Mouse (Mus musculus): ENCODE data around the gene Tcp11x2.

Tcp11x2 gene

GRCm38 (mm10) chrX:135687802-135688201 is 5.8 kb downstream of the Tcp11x2 start:
- H3K4me1 ChIP-seq (replicated peaks; ENCODE audit: low read depth, low read length), result no peaks in the 10 kb centered on the region
- no peaks in the 10 kb centered on the region for H3K27me3 ChIP-seq (ENCODE audit: insufficient read depth, low read length)
- no peak overlapping the region for H3K4me3 ChIP-seq (replicated peaks; ENCODE audit: low read length)
- no peaks in the 10 kb centered on the region for H3K36me3 ChIP-seq (ENCODE audit: insufficient read depth, low read length)
- no peaks in the 10 kb centered on the region for H3K9me3 ChIP-seq (ENCODE audit: low read length)
- TF ChIP-seq CTCF (conservative IDR thresholded peaks at IDR 0.05; ENCODE audit: low read length) (no peak), POU5F1 (IDR thresholded peaks at IDR 0.05; ENCODE audit: borderline replicate concordance, low read length) (no peak), NANOG (IDR thresholded peaks at IDR 0.05; ENCODE audit: borderline replicate concordance, low read length) (no peak)

GRCm38 (mm10) chrX:135681858-135682257 is 11.7 kb downstream of the Tcp11x2 start:
- Histone ChIP-seq H3K27me3 (ENCODE audit: insufficient read depth, low read length) (no peaks in the 10 kb centered on the region), H3K36me3 (ENCODE audit: insufficient read depth, low read length) (no peaks in the 10 kb centered on the region), H3K9me3 (ENCODE audit: low read length) (no peaks in the 10 kb centered on the region), H3K4me3 (replicated peaks; ENCODE audit: low read length) (no peak overlapping the region), H3K4me1 (replicated peaks; ENCODE audit: low read depth, low read length) (no peaks in the 10 kb centered on the region)
- TF ChIP-seq POU5F1 (IDR thresholded peaks at IDR 0.05; ENCODE audit: borderline replicate concordance, low read length), result no peak
- no peak for TF ChIP-seq NANOG (IDR thresholded peaks at IDR 0.05; ENCODE audit: borderline replicate concordance, low read length)
- no peak for TF ChIP-seq CTCF (conservative IDR thresholded peaks at IDR 0.05; ENCODE audit: low read length)

DNA sequence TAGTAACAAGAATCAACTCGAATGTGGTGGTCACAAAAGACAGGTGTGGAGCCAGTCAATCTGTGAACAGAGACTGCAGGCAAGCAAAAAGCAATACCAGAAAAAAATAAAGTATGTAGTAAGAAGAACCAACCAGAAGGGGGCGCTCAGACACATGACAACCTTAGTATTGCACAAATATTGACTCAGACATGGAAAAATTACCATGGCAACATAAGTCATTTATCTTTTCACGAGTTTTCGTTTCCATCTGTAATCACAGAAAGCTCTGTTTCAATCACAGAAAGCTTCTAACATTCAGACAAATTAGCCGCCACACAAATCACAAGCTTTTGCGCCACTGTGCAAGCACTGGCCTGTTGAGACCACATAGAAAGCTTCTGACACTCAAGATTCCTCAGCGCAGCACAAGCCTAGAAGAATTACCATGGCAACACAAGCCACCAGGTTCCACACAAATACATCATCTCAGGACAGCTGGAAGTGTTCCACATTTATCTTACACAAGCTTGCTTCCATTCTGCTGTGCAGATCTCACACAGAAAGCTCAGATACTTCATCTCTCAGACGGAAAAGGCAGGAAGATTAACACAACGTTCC is 41.3 kb downstream of the Tcp11x2 start:
- no peaks in the 10 kb centered on the region for H3K27me3 ChIP-seq (ENCODE audit: insufficient read depth, low read length)
- H3K4me3 ChIP-seq (replicated peaks; ENCODE audit: low read length), result no peak overlapping the region
- no peaks in the 10 kb centered on the region for H3K4me1 ChIP-seq (replicated peaks; ENCODE audit: low read depth, low read length)
- H3K36me3 ChIP-seq (ENCODE audit: insufficient read depth, low read length), result no peaks in the 10 kb centered on the region
- TF ChIP-seq CTCF (conservative IDR thresholded peaks at IDR 0.05; ENCODE audit: low read length) (peak; percentile 32), NANOG (IDR thresholded peaks at IDR 0.05; ENCODE audit: borderline replicate concordance, low read length) (no peak)
- H3K9me3 ChIP-seq (ENCODE audit: low read length), result no peaks in the 10 kb centered on the region

DNA sequence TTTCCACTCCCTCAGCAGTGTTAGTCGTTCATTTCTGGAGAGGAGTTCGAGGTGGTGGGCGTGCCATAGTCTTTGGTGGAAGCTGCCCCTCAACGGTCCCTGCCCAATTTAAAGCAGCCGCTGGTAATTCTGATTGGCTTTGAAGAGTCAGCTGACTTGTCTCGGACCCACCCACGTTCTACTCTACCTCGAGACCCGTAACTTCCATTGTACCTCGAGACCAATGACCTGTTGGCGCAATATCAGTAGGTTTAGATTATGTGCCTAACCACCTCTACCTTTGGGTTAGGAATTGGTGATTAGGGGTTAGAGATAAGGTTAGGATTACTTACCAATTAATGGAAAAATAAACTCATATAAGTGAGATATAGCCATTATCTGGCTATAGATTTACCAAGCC is 66.0 kb downstream of the Tcp11x2 start, which contains the start of gene Prame:
Prame (minus strand) TSS at position 101 of the 400 bp plus-strand sequence.
- H3K27me3 ChIP-seq (ENCODE audit: insufficient read depth, low read length), result no peaks in the 10 kb centered on the region
- no peaks in the 10 kb centered on the region for H3K36me3 ChIP-seq (ENCODE audit: insufficient read depth, low read length)
- no peaks in the 10 kb centered on the region for H3K9me3 ChIP-seq (ENCODE audit: low read length)
- no peaks in the 10 kb centered on the region for H3K4me1 ChIP-seq (replicated peaks; ENCODE audit: low read depth, low read length)
- no peak for TF ChIP-seq NANOG (IDR thresholded peaks at IDR 0.05; ENCODE audit: borderline replicate concordance, low read length)
- TF ChIP-seq POU5F1 (IDR thresholded peaks at IDR 0.05; ENCODE audit: borderline replicate concordance, low read length), result no peak
- TF ChIP-seq CTCF (conservative IDR thresholded peaks at IDR 0.05; ENCODE audit: low read length), result no peak
- H3K4me3 ChIP-seq (replicated peaks; ENCODE audit: low read length), result no peak within 1 kb of the TSS

All from E14TG2a.4 (cell line).